Mouse (Mus musculus): ENCODE results near the gene Prkch.

GRCm38 (mm10) chr12:73812198-73812597, 227.6 kb downstream of the Prkch start:
- TF ChIP-seq CTCF (IDR thresholded peaks at IDR 0.05; ENCODE audit: control insufficient read depth, insufficient read depth, insufficient read length) (no peak), MYOG (IDR thresholded peaks at IDR 0.05; ENCODE audit: control insufficient read depth, extremely low read depth, insufficient read length) (no peak), MYOD1 (IDR thresholded peaks at IDR 0.05; ENCODE audit: control insufficient read depth, insufficient read length, low read depth) (no peak), MAX (IDR thresholded peaks at IDR 0.05) (no peak)
